Mouse (Mus musculus) kidney, adult 11 months (tissue): ENCODE results near the gene Mapre1.
"Not testable (repeated sequence)": the region's sequence is repeated elsewhere in the genome, so short reads cannot be mapped to it uniquely, and the experiment has no call there.

ENCODE experiments used
- DNase-seq: peaks from one replicate; pipeline ENCODE4 v3.0.0; 2022

The Mapre1 gene

GRCm38 (mm10) chr2:153740500-153741436 is at the start of gene Mapre1:
Mapre1 (plus strand) TSS chr2:153741274.
- DNase-seq, result peak; percentile 99

- not testable (repeated sequence) for DNase-seq
Observed at GRCm38 (mm10) chr2:153693413-153693812, 47.7 kb upstream of the Mapre1 start.

GRCm38 (mm10) chr2:153694462-153695085 is 46.5 kb upstream of the Mapre1 start:
- DNase-seq, result peak; percentile 11

- no peak for DNase-seq
Observed at GRCm38 (mm10) chr2:153696352-153696751, 44.7 kb upstream of the Mapre1 start, which contains the start of gene Dnmt3c. Dnmt3c (plus strand) TSS chr2:153696652.

- no peak for DNase-seq
Observed at GRCm38 (mm10) chr2:153703389-153703788, 37.7 kb upstream of the Mapre1 start.

- DNase-seq, result no peak
Observed at GRCm38 (mm10) chr2:153710701-153711330, 30.3 kb upstream of the Mapre1 start.

GRCm38 (mm10) chr2:153712646-153713091 is 28.4 kb upstream of the Mapre1 start:
- DNase-seq, result no peak

- no peak for DNase-seq
Observed at GRCm38 (mm10) chr2:153713227-153713626, 27.8 kb upstream of the Mapre1 start.

GRCm38 (mm10) chr2:153717861-153718260 is 23.2 kb upstream of the Mapre1 start:
- DNase-seq, result not testable (repeated sequence)

- DNase-seq, result no peak
Observed at GRCm38 (mm10) chr2:153723098-153723497, 18.0 kb upstream of the Mapre1 start.

GRCm38 (mm10) chr2:153724424-153724823 is 16.6 kb upstream of the Mapre1 start:
- DNase-seq, result no peak

GRCm38 (mm10) chr2:153724871-153725270 is 16.2 kb upstream of the Mapre1 start:
- DNase-seq, result no peak

- no peak for DNase-seq
Observed at GRCm38 (mm10) chr2:153725291-153725690, 15.8 kb upstream of the Mapre1 start.

GRCm38 (mm10) chr2:153734033-153734432 is 7.0 kb upstream of the Mapre1 start:
- DNase-seq, result no peak

GRCm38 (mm10) chr2:153741437-153742065 is 477 bp downstream of the Mapre1 start:
- no peak for DNase-seq

GRCm38 (mm10) chr2:153747994-153748393 is 6.9 kb downstream of the Mapre1 start:
- DNase-seq, result no peak

GRCm38 (mm10) chr2:153750363-153750762 is 9.3 kb downstream of the Mapre1 start:
- no peak for DNase-seq

- no peak for DNase-seq
Observed at GRCm38 (mm10) chr2:153762121-153762520, 21.0 kb downstream of the Mapre1 start.

GRCm38 (mm10) chr2:153767484-153767883 is 26.4 kb downstream of the Mapre1 start:
- DNase-seq, result no peak

GRCm38 (mm10) chr2:153768881-153769280 is 27.8 kb downstream of the Mapre1 start:
- no peak for DNase-seq

GRCm38 (mm10) chr2:153772950-153773349 is 31.9 kb downstream of the Mapre1 start:
- DNase-seq, result no peak

- no peak for DNase-seq
Observed at GRCm38 (mm10) chr2:153775472-153775871, 34.4 kb downstream of the Mapre1 start.
